In the genomic region with DNA sequence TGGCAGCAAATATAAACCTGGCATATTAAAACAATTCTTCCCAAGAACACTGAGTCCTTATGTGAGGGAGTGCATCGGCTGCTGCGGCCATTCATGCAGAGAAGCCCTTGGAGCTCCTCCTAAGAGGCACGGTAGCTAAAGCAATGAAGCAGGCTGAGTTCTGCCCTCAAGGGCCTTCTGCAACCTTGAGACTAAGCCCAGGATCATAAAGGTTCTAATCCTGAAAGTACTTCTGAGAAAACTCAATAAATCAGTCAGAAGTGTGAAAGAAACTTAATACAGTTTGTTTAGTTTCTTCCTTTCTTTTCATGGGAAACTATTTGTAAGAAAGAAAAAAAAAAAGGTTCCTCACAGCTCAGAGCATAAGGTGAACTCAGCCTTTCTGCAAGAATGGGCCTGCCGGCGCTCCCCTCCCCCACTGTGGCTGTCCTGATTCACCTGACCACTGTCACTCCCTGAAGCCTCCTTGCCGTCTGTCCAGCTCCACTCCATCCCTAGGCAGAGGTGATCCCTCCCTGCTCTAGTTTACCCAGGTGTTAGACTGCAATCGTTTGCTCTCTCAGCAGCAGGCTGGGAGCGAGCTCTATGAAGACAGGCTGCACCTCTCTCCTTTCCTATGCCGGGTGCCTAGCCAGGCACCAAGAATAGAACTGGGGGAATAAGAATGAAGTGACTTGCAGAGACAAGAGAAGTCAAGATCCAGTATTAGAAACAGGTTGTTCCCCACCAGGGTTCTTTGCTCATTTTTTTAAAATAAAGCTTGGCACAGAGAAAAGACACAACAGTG, we compare ENCODE assay signal across 14 mouse cellular contexts. TPM values are rescaled to one million over a fixed set of nuclear protein-coding genes. Genes with fewer than 3 reads are reported as not detected.
DNase-seq lines count a peak whose midpoint lies in the region; ATAC-seq and TF ChIP-seq lines count a peak whose summit lies in the region.
"Had no signal": no experiment of that assay in that cellular context is flagged by ENCODE, and none has a peak within 500 bp of the region (broad histone marks: within the 10 kb centered on the region; RNA-seq: fewer than 3 reads in every experiment).

No protein-coding gene starts in this region.

- H3K27me3 ChIP-seq in heart, embryonic 16.5 days (ENCODE audit: control insufficient read depth, insufficient read depth, low read length), result no peaks in the 10 kb centered on the region
- no peaks in the 10 kb centered on the region for H3K27me3 ChIP-seq in liver, embryonic 13.5 days
- H3K27me3 ChIP-seq in liver, embryonic 11.5 days (replicated peaks; ENCODE audit: control insufficient read depth, insufficient read depth, low read length), result no peaks in the 10 kb centered on the region
- no peaks in the 10 kb centered on the region for H3K27me3 ChIP-seq in embryonic facial prominence, embryonic 10.5 days (replicated peaks; ENCODE audit: low read depth, poor library complexity, severe bottlenecking)
- H3K27me3 ChIP-seq in stomach, postnatal 0 days (ENCODE audit: control insufficient read depth, insufficient read depth, low read length), result no peaks in the 10 kb centered on the region
- H3K27me3 ChIP-seq: hindbrain, embryonic 13.5 days had no signal

- peaks cover 27% of the 10 kb centered on the region for H3K4me1 ChIP-seq in heart, embryonic 16.5 days (ENCODE audit: control insufficient read depth, insufficient read depth, low read length)
- H3K4me1 ChIP-seq in liver, embryonic 13.5 days (replicated peaks), result peaks cover 48% of the 10 kb centered on the region
- H3K4me1 ChIP-seq in liver, embryonic 11.5 days (replicated peaks; ENCODE audit: control insufficient read depth, insufficient read depth, low read length), result 0 out of 2 replicates have a peak, but pooled peaks cover 3% of the 10 kb centered on the region
- peaks cover 13% of the 10 kb centered on the region for H3K4me1 ChIP-seq in embryonic facial prominence, embryonic 10.5 days
- H3K4me1 ChIP-seq in stomach, postnatal 0 days (replicated peaks; ENCODE audit: control insufficient read depth, insufficient read depth), result no peaks in the 10 kb centered on the region

- DNase-seq in heart, postnatal 10 days, result no peak
- no peak for DNase-seq in liver, embryonic 13.5 days
- DNase-seq in liver, embryonic 11.5 days (ENCODE audit: low spot score), result no peak
- DNase-seq in embryonic facial prominence, embryonic 10.5 days (ENCODE audit: low spot score), result peak; percentile 17
- DNase-seq in stomach, postnatal 0 days (ENCODE audit: low spot score), result no peak
- DNase-seq in thymus, postnatal 4 days, result no peak
- DNase-seq: embryo, embryonic 11 days; kidney, adult 9 months; lung, postnatal 10 days had no signal

- peak; percentile 79 for TF ChIP-seq EP300 in stomach, postnatal 0 days (optimal IDR thresholded peaks at IDR 0.05)

- H3K4me2 ChIP-seq in heart, embryonic 16.5 days (ENCODE audit: low read depth, low read length), result no peak overlapping the region
- no peak overlapping the region for H3K4me2 ChIP-seq in liver, embryonic 13.5 days
- H3K4me2 ChIP-seq in liver, embryonic 11.5 days, result no peak overlapping the region
- 0 out of 2 replicates have a peak overlapping the region, but pooled peaks have one; percentile 14 for H3K4me2 ChIP-seq in stomach, postnatal 0 days (replicated peaks; ENCODE audit: low read depth)
- H3K4me2 ChIP-seq: hindbrain, embryonic 13.5 days had no signal

- WGBS in heart, embryonic 16.5 days, result 62% methylated on average over 9 of the region's 9 CpGs
- 66% methylated on average over 9 of the region's 9 CpGs for WGBS in liver, embryonic 13.5 days (ENCODE audit: insufficient replicate concordance)
- 70% methylated on average over 9 of the region's 9 CpGs for WGBS in liver, embryonic 11.5 days
- 62% methylated on average over 9 of the region's 9 CpGs for WGBS in embryonic facial prominence, embryonic 10.5 days
- WGBS in stomach, postnatal 0 days, result 56% methylated on average over 9 of the region's 9 CpGs

- peaks cover 7% of the 10 kb centered on the region; the same call in 1 of the 2 replicates for H3K36me3 ChIP-seq in heart, embryonic 16.5 days (ENCODE audit: control insufficient read depth, insufficient read depth)
- H3K36me3 ChIP-seq in liver, embryonic 13.5 days, result 0 out of 2 replicates have a peak, but pooled peaks cover 10% of the 10 kb centered on the region
- H3K36me3 ChIP-seq in liver, embryonic 11.5 days (ENCODE audit: control insufficient read depth, insufficient read depth, low read length), result no peaks in the 10 kb centered on the region
- H3K36me3 ChIP-seq in embryonic facial prominence, embryonic 10.5 days (replicated peaks), result peaks cover 31% of the 10 kb centered on the region
- no peaks in the 10 kb centered on the region for H3K36me3 ChIP-seq in stomach, postnatal 0 days (ENCODE audit: control insufficient read depth, insufficient read depth, low read length)

- H3K27ac ChIP-seq in heart, embryonic 16.5 days (ENCODE audit: low read length), result peak overlapping the region; percentile 5; the same call in 1 of the 2 replicates
- peak overlapping the region; percentile 10; the same call in 1 of the 2 replicates for H3K27ac ChIP-seq in liver, embryonic 13.5 days
- H3K27ac ChIP-seq in liver, embryonic 11.5 days (ENCODE audit: low read depth, low read length), result no peak overlapping the region
- no peak overlapping the region for H3K27ac ChIP-seq in embryonic facial prominence, embryonic 10.5 days (replicated peaks)
- H3K27ac ChIP-seq in stomach, postnatal 0 days (replicated peaks), result peak overlapping the region; percentile 79
- H3K27ac ChIP-seq: hindbrain, embryonic 13.5 days; midbrain, embryonic 10.5 days had no signal

- no peak for TF ChIP-seq CTCF in stomach, postnatal 0 days (IDR thresholded peaks at IDR 0.05; ENCODE audit: low read depth)

- ATAC-seq in heart, embryonic 16.5 days (replicated peaks; ENCODE audit: extremely low read depth, insufficient read depth, low FRiP score), result no peak
- no peak for ATAC-seq in liver, embryonic 13.5 days (ENCODE audit: low read depth)
- no peak for ATAC-seq in liver, embryonic 11.5 days (replicated peaks; ENCODE audit: low FRiP score)
- ATAC-seq in stomach, postnatal 0 days (ENCODE audit: low FRiP score, low TSS enrichment), result no peak
- ATAC-seq: forebrain, embryonic 14.5 days had no signal

- H3K9ac ChIP-seq in heart, embryonic 16.5 days (ENCODE audit: low read length), result no peak overlapping the region
- H3K9ac ChIP-seq in liver, embryonic 13.5 days, result no peak overlapping the region
- H3K9ac ChIP-seq in liver, embryonic 11.5 days (ENCODE audit: low read depth, low read length), result no peak overlapping the region
- H3K9ac ChIP-seq in stomach, postnatal 0 days (ENCODE audit: low read length), result no peak overlapping the region
- H3K9ac ChIP-seq: hindbrain, embryonic 13.5 days had no signal

- no peaks in the 10 kb centered on the region; the same call in 1 of the 2 replicates for H3K9me3 ChIP-seq in heart, embryonic 16.5 days (replicated peaks; ENCODE audit: control insufficient read depth, low read length)
- H3K9me3 ChIP-seq in liver, embryonic 13.5 days (replicated peaks), result no peaks in the 10 kb centered on the region
- no peaks in the 10 kb centered on the region for H3K9me3 ChIP-seq in liver, embryonic 11.5 days (ENCODE audit: control insufficient read depth, low read length)
- H3K9me3 ChIP-seq in embryonic facial prominence, embryonic 10.5 days, result peaks cover 4% of the 10 kb centered on the region; the same call in 1 of the 2 replicates
- H3K9me3 ChIP-seq in stomach, postnatal 0 days (ENCODE audit: control insufficient read depth, low read length), result no peaks in the 10 kb centered on the region
- H3K9me3 ChIP-seq: hindbrain, embryonic 13.5 days; midbrain, embryonic 10.5 days had no signal

- intact Hi-C loops in heart, postnatal 10 days (cut with DNase I), result no loop called here

- no peak overlapping the region for H3K4me3 ChIP-seq in heart, embryonic 16.5 days (ENCODE audit: low read length)
- no peak overlapping the region for H3K4me3 ChIP-seq in liver, embryonic 13.5 days (replicated peaks)
- H3K4me3 ChIP-seq in liver, embryonic 11.5 days (ENCODE audit: low read depth, low read length), result no peak overlapping the region
- no peak overlapping the region for H3K4me3 ChIP-seq in embryonic facial prominence, embryonic 10.5 days
- no peak overlapping the region for H3K4me3 ChIP-seq in stomach, postnatal 0 days (ENCODE audit: low read depth, low read length)
- H3K4me3 ChIP-seq: hindbrain, embryonic 13.5 days; midbrain, embryonic 10.5 days had no signal

RNA-seq across cellular contexts. Expression of gene Dguok, which starts 5.1 kb away (rescaled TPM):
- polyA plus RNA-seq in heart, embryonic 16.5 days (2015; fragmentation: Nextera tagmentation; extraction: Ambion mirVana), result 57.6 and 58.2 TPM in 2 replicates
- total RNA-seq in heart, postnatal 10 days (2021), result 10 to 100 TPM; 24.0 to 31.1 TPM
- polyA plus RNA-seq in liver, embryonic 13.5 days (2015; fragmentation: Nextera tagmentation; extraction: Ambion mirVana), result 25.3 and 29.1 TPM in 2 replicates
- 43.4 and 44.7 TPM in 2 replicates for polyA plus RNA-seq in liver, embryonic 11.5 days (2014; fragmentation: Nextera tagmentation; extraction: Ambion mirVana)
- polyA plus RNA-seq in embryonic facial prominence, embryonic 10.5 days (2016; fragmentation: Nextera tagmentation; extraction: Ambion mirVana), result 61.0 and 62.1 TPM in 2 replicates
- 44.2 and 45.8 TPM in 2 replicates for polyA plus RNA-seq in stomach, postnatal 0 days (2015; fragmentation: Nextera tagmentation; extraction: Ambion mirVana)

RNA-seq across cellular contexts. Expression of gene Actg2, which starts 34.3 kb away (rescaled TPM):
- polyA plus RNA-seq in heart, embryonic 16.5 days (2015; fragmentation: Nextera tagmentation; extraction: Ambion mirVana), result 24.2 and 32.8 TPM in 2 replicates
- total RNA-seq in heart, postnatal 10 days (2021), result 1 to 10 TPM; 5.0 to 8.2 TPM
- 5.9 and 6.1 TPM in 2 replicates for polyA plus RNA-seq in liver, embryonic 13.5 days (2015; fragmentation: Nextera tagmentation; extraction: Ambion mirVana)
- 7.6 and 9.1 TPM in 2 replicates for polyA plus RNA-seq in liver, embryonic 11.5 days (2014; fragmentation: Nextera tagmentation; extraction: Ambion mirVana)
- 1.1 and 1.2 TPM in 2 replicates for polyA plus RNA-seq in embryonic facial prominence, embryonic 10.5 days (2016; fragmentation: Nextera tagmentation; extraction: Ambion mirVana)
- polyA plus RNA-seq in stomach, postnatal 0 days (2015; fragmentation: Nextera tagmentation; extraction: Ambion mirVana), result 2,872 and 3,802 TPM in 2 replicates
- total RNA-seq: left cerebral cortex, postnatal 25 days had no signal

RNA-seq across cellular contexts. Expression of gene Tet3, which starts 42.8 kb away (rescaled TPM):
- 29.0 and 29.3 TPM in 2 replicates for polyA plus RNA-seq in heart, embryonic 16.5 days (2015; fragmentation: Nextera tagmentation; extraction: Ambion mirVana)
- 10 to 100 TPM; 49.0 to 54.3 TPM for total RNA-seq in heart, postnatal 10 days (2021)
- polyA plus RNA-seq in liver, embryonic 13.5 days (2015; fragmentation: Nextera tagmentation; extraction: Ambion mirVana), result 10.4 and 13.3 TPM in 2 replicates
- polyA plus RNA-seq in liver, embryonic 11.5 days (2014; fragmentation: Nextera tagmentation; extraction: Ambion mirVana), result 22.0 and 22.8 TPM in 2 replicates
- 45.1 and 50.0 TPM in 2 replicates for polyA plus RNA-seq in embryonic facial prominence, embryonic 10.5 days (2016; fragmentation: Nextera tagmentation; extraction: Ambion mirVana)
- 21.4 and 22.7 TPM in 2 replicates for polyA plus RNA-seq in stomach, postnatal 0 days (2015; fragmentation: Nextera tagmentation; extraction: Ambion mirVana)

Comparison
In these comparisons a context has a peak if more than half of its experiments do, and no peak if none do; other contexts are left out.
1. H3K27ac ChIP-seq: peak in heart, embryonic 16.5 days (single experiment), liver, embryonic 13.5 days (single experiment) and stomach, postnatal 0 days (single experiment); none in liver, embryonic 11.5 days (single experiment) and embryonic facial prominence, embryonic 10.5 days (single experiment).
2. RNA of gene Actg2, which starts 34.3 kb away (polyA plus RNA-seq): 2,872 to 3,802 TPM in stomach, postnatal 0 days; 24.2 to 32.8 TPM in heart, embryonic 16.5 days, 7.6 to 9.1 TPM in liver, embryonic 11.5 days, 5.9 to 6.1 TPM in liver, embryonic 13.5 days and 1.1 to 1.2 TPM in embryonic facial prominence, embryonic 10.5 days; every median in the first group is over 10 times any median in the second.